Mouse (Mus musculus) Patski (cell line): ENCODE data around the gene Vps11. TPM values are rescaled to one million over a fixed set of nuclear protein-coding genes. Genes with fewer than 3 reads are reported as not detected.

Experiments used
- ATAC-seq: fragments of 100-300 bp; one replicate; pipeline ENCODE4 v1.8.0; 2021
- CTCF ChIA-PET: fragments of 350-600 bp; sonication (Branson Sonifier 250); formaldehyde crosslinking; loops from one replicate; lab custom pipeline; 2022; ENCODE audit warnings: inconsistent platforms; lab: Charles Lee
- POLR2A ChIA-PET: fragments of 350-600 bp; sonication (Branson Sonifier 250); formaldehyde crosslinking; loops from one replicate; lab custom pipeline; 2022; ENCODE audit warnings: antibody characterized with exemption, inconsistent platforms; lab: Charles Lee
- DNase-seq: peaks from one replicate; pipeline ENCODE4 v3.0.0-alpha.2; 2011; ENCODE audit warnings: low read depth, low spot score
- H3K27me3 ChIP-seq: fragments of 371-371 bp; one replicate; pipeline ENCODE4 v1.5.1; 2021
- CTCF ChIP-seq: fragments of 100-300 bp; IDR thresholded peaks from one replicate; pipeline ENCODE4 v1.5.1; 2021
- in situ Hi-C: fragments of 300-500 bp; cut with MboI; formaldehyde crosslinking; loops from 3 replicates; pipeline ENCODE4 v1.11.1; 2018; ENCODE audit warnings: low pct_unique_long_range_greater_than_20kb, mixed read lengths
- polyA plus RNA-seq: library from polyadenylated mRNA; unstranded; gene quantifications from one replicate; pipeline ENCODE4 v1.2.3, GENCODE M21; 2021

Vps11 gene
- polyA plus RNA-seq, 1 experiment from 2014 or later: 46.5 TPM

DNA sequence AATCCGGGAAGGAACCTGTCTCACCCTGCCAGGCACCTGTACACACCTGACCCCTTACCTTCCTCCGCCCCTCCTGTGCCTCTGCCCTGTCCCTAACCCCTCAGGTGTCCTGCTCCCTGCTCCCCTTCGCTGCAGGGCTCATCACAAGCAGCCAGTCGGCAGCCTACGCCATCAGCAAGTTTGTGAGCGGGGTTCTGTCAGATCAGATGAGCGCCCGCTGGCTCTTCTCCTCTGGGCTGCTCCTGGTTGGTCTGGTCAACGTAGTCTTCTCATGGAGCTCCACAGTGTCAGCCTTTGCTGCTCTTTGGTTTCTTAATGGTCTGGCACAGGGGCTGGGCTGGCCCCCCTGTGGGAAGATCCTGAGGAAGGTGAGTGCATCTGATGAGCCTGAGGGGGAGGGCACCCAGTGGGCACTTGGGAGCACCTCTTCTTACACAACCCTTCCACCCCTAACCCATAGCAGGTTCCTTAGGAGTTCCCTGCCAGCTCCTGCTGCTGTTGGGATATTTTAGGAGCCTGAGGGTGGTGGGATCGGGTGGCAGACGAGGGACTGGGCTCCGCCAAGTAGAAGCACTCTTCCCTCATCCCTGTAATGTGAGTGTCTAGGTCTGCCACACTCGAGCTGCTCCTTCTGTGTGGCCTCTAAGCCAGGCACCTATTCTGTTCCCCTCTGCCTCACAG is 37.8 kb upstream of the Vps11 start:
- no peaks in the 10 kb centered on the region for H3K27me3 ChIP-seq
- ATAC-seq: no peak
- no peak for TF ChIP-seq CTCF
- in situ Hi-C loops: no loop called here
- no peak for DNase-seq
- CTCF ChIA-PET: interaction anchor here (0.9 to 1.6 kb wide), 2 partner anchors 8 to 11 kb away, joined by 3 read pairs; partner anchors contain the start of gene Trappc4
- POLR2A ChIA-PET: interaction anchor here (1.0 to 3.4 kb wide), 3 partner anchors 8 to 65 kb away, joined by 4 to 15 read pairs (median 4); partner anchors contain the start of genes Ccdc84, H2afx, Rps25 and Trappc4

DNA sequence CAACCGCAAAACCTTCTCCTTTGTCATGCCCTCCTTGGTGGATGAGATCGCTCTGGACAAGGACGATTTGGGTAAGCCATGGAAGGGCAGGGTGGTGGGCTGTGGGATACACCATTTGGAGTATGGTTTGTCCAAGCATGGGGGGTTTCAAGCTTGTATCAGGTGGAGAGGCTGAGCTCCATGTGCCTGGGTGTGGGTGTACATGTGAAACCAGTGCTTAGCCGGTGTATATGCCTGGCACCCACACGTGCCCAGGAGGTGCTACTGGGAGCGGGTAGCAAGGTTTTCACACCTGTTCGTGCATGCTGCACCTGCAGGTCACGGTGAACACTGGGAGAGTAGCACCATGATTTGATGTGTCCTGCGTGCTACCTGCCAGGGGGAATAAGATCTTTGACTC is 37.1 kb upstream of the Vps11 start:
- ChIA-PET CTCF (interaction anchor here (1.6 kb wide), 1 partner anchor 9 kb away, joined by 3 read pairs; the partner anchor contains the start of gene Trappc4), POLR2A (interaction anchor here (0.8 to 3.4 kb wide), 4 partner anchors 9 to 64 kb away, joined by 3 to 15 read pairs (median 4); partner anchors contain the start of genes H2afx, Rps25 and Trappc4)
- ATAC-seq (no peak), DNase-seq (no peak)
- TF ChIP-seq CTCF: no peak
- in situ Hi-C loops: no loop called here
- H3K27me3 ChIP-seq: no peaks in the 10 kb centered on the region

DNA sequence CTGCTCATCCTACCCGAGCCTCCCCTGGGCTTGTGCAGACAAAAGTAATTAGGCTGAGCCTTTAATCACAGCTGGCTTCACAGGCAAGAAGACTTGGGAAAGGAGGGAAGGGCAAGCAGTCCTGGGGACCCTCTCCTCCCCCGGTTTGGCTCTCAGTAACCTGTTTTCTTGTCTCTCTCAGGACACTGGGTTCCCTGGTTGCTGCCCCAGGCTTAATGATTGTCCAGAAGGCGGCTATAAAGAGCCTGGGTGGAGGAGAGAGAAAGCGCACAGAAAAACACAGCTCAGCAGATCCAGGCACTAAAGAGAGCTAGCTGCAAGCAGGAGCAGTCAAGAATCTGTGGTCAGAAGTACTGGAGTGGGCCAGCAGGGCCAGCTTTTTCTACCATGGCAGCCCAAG is 36.6 kb upstream of the Vps11 start:
- H3K27me3 ChIP-seq: no peaks in the 10 kb centered on the region
- CTCF ChIA-PET: interaction anchor here (1.6 kb wide), 1 partner anchor 9 kb away, joined by 3 read pairs; the partner anchor contains the start of gene Trappc4
- in situ Hi-C loops: no loop called here
- TF ChIP-seq CTCF: no peak
- POLR2A ChIA-PET: interaction anchor here (0.6 to 3.4 kb wide), 5 partner anchors 9 to 204 kb away, joined by 3 to 15 read pairs (median 3); partner anchors contain the start of genes H2afx, Rps25 and Trappc4
- peak; percentile 29 for ATAC-seq
- peak; percentile 30 for DNase-seq

DNA sequence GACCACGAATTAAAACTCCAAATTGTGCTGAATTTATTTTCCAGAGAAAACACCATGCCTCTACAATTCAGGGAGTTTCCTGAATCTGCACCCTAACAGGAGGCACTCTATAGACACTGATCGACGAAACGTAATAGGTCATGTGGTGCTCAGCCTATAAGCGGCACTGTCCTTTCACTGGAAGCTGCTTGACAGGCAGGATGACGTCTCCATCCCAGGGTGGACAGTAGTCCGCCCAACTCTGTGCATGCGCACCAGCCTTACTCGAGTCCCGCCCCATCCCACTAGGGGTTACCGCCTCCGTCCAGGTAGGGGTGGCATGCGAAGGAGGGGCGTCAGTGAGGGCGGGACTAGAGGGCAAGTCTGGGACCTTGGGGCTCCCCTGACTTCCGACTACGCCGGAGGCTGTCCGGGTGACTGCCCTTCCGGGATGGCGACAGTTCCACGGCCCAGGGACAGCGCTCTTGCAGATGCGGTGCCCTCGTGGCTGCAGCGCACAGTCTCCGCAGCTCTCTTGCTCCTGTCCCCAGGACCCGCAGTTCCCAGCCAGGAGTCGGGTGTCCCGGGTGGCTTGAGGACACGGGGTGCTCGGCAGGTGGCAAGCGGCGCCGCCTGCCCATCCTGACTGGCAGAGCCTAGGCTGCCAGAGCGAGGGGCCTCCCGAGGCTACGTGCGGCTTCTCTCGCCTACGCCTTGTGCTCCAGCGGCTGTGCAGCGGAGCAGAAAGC is 35.4 kb upstream of the Vps11 start, which contains the start of gene Slc37a4:
Slc37a4 (plus strand) TSS at position 169 of the 728 bp plus-strand sequence.
- ChIA-PET POLR2A (interaction anchor here (3.4 kb wide), 1 partner anchor 11 kb away, joined by 15 read pairs; the partner anchor contains the start of genes Rps25 and Trappc4), CTCF (no interaction called here)
- ATAC-seq (peak; percentile 91), DNase-seq (peak; percentile 88)
- TF ChIP-seq CTCF: no peak
- in situ Hi-C loops: no loop called here
- H3K27me3 ChIP-seq: no peaks in the 10 kb centered on the region

DNA sequence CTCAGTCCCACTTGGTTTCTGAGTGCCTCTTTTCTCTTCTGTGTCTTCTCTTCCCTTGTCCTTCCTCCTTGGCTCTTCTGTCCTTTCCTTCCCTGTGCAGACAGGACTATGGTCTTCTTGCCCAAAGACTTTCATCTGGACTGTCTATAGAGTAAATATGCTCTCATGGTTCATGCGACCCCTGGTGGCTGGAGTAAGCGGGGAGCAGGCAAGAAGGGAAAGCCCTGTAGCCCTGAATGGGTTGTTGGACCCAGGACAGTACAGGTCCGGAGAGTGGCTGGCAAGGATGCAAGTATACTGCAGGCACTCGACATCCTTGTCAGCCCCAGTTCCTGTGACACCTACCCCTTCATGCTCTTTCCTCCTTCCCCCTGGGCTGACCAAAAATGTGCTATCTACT is 30.0 kb upstream of the Vps11 start:
- H3K27me3 ChIP-seq: no peaks in the 10 kb centered on the region

DNA sequence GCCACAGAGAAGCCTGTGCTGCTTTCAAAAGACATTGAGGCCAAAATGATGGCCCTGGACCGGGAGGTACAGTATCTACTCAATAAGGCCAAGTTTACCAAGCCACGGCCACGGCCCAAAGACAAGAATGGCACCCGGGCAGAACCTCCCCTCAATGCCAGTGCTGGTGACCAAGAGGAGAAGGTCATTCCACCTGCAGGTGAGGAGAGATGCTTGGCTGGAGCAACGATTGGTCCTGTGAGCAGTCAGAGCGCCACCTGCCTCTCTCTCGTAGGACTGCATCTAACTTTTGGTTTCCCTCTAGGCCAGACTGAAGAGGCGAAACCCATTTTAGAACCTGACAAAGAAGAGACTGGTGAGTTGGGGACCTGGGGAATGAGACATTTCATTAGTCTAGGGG is 27.8 kb upstream of the Vps11 start:
- POLR2A ChIA-PET: interaction anchor here (1.6 kb wide), 1 partner anchor 10 kb away, joined by 7 read pairs; the partner anchor contains the start of gene Hyou1
- in situ Hi-C loops: no loop called here
- CTCF ChIA-PET: interaction anchor here (1.0 to 1.3 kb wide), 3 partner anchors 9 to 24 kb away, joined by 3 to 6 read pairs (median 3); partner anchors contain the start of gene Hyou1
- ATAC-seq (no peak), DNase-seq (no peak)
- no peak for TF ChIP-seq CTCF
- no peaks in the 10 kb centered on the region for H3K27me3 ChIP-seq

More for the DNA sequence above, 30.0 kb upstream of the Vps11 start:
- no peak for TF ChIP-seq CTCF
- CTCF ChIA-PET: no interaction called here
- in situ Hi-C loops: no loop called here
- ATAC-seq: peak; percentile 44
- POLR2A ChIA-PET: interaction anchor here (0.6 kb wide), 1 partner anchor 472 kb away, joined by 5 read pairs; no protein-coding TSS in a partner anchor
- DNase-seq: no peak

DNA sequence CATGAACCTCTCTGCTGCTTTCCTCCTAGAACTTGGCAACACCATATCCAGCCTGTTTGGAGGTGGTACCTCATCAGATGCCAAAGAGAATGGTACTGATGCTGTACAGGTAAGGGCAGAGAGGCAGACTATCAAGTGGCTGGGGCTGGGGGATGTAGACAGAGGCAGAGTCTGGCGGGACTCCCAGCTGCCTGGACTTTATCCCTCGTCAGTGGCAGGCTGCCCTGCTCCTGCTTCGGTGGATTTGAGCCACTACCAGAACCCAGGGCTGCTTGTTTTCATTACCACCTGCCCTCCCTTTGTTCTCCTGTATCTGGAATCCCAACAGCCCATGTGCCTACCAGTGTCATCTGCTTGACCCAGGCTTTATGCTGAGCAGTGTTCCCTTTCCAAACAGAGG is 25.8 kb upstream of the Vps11 start:
- in situ Hi-C loops: no loop called here
- DNase-seq (no peak), ATAC-seq (no peak)
- no peak for TF ChIP-seq CTCF
- H3K27me3 ChIP-seq: no peaks in the 10 kb centered on the region
- CTCF ChIA-PET: no interaction called here
- POLR2A ChIA-PET: no interaction called here

DNA sequence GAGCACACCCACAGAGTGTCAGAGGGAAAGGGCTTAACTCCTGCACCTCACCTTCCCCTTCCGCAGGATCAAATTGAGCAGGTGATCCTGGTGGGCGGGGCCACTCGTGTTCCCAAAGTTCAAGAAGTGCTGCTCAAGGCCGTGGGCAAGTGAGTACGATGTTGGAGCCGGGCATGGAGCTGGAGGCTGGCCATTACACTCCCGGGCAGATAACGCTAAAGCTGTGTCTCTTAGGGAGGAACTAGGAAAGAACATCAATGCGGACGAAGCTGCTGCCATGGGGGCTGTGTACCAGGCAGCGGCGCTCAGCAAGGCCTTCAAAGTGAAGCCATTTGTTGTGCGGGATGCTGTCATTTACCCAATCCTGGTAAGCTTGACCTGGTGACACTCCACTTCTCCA is 23.1 kb upstream of the Vps11 start:
- no peaks in the 10 kb centered on the region for H3K27me3 ChIP-seq
- in situ Hi-C loops: no loop called here
- CTCF ChIA-PET: interaction anchor here (0.6 kb wide), 1 partner anchor 27 kb away, joined by 3 read pairs; no protein-coding TSS in a partner anchor
- no peak for ATAC-seq
- POLR2A ChIA-PET: no interaction called here
- no peak for DNase-seq
- no peak for TF ChIP-seq CTCF

DNA sequence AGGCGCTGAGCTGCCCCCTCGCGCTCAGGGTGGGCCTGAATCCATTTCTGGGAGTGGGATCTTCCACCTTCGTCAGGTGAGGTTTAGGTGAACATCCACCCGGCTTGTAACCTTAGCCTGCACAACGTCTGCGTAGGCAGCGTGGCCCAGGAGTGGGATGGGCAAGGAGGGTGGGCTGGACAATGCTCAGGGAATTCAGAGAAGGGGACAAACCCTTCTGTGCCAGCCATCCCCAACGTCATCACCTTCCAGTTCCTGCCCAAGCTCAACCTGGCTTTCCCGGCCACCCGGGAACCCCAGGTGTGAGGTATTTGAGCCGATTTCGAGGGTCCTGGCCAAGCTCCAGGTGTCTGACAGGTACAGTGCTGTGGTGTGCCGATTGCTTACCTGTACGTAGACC is 18.4 kb upstream of the Vps11 start:
- no peaks in the 10 kb centered on the region for H3K27me3 ChIP-seq
- in situ Hi-C loops: no loop called here
- DNase-seq (no peak), ATAC-seq (peak; percentile 1)
- CTCF ChIA-PET: interaction anchor here (1.2 to 2.0 kb wide), 3 partner anchors 9 to 18 kb away, joined by 3 to 6 read pairs (median 6); partner anchors contain the start of gene Vps11
- TF ChIP-seq CTCF: no peak
- POLR2A ChIA-PET: interaction anchor here (1.3 to 1.9 kb wide), 3 partner anchors 9 to 45 kb away, joined by 5 to 7 read pairs (median 7); partner anchors contain the start of genes H2afx and Vps11
